Mouse (Mus musculus): ENCODE results near the gene Galnt9.

Gene Galnt9

DNA sequence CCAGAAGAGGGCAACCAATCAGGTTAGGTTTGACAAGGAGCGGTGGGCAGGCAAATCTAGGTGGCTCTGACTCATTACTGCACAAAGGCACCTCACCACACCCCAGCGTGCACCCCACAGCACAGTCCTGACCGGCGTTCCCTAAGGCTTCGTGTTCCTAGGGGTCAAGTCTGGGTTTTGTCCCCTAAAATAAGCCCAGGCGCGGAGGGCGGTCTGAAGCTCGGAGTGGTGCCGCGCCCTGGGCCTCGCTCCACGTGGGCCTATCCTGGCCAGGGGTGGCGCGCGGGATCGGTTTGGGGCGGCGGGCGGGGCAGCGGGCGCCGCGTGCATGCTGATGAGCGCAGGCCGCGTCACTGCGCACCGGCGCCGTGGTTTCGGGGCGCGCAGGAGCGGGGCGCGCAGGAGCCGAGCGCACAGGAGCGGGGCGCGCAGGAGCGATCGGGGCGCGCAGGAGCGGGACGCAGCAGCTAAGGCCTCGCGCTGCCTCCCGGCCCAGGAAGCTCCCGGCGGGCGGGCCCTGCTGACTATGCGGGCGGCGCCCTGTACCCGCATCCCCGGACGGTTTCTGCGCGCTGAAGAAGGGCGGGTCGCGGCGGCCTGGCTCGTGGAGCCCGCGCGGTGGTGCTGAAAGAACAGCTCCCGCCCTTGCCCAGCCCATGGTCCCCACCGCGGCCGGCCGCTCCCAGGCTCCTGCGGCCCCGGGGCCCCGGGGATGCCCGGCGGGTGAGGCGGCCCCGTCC is at the start of gene Galnt9:
TSS of gene Galnt9 (plus strand) at position 405 of the 740 bp plus-strand sequence.
- in situ Hi-C loops (cut with MboI): no loop called here

DNA sequence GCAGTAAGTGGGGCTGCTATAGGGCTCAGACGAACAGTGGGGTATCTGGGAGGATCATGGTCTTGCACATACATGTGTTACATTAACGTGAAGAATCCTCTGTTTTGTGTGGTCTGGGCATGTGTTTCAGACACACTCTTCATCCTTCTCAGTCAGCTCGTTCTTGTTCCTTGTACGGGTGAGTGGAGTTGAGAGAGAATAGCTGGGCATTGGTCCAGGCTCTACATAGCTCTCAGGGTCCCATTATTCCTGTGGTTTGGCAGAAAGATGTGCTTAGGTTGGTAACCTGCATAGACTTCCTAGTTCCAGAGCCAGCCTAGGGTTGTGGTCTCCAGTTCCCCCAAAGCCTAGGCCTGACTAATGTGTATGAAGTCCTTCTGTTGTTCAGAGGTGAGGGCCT is 49.8 kb upstream of the Galnt9 start:
- in situ Hi-C loops (cut with MboI): no loop called here

DNA sequence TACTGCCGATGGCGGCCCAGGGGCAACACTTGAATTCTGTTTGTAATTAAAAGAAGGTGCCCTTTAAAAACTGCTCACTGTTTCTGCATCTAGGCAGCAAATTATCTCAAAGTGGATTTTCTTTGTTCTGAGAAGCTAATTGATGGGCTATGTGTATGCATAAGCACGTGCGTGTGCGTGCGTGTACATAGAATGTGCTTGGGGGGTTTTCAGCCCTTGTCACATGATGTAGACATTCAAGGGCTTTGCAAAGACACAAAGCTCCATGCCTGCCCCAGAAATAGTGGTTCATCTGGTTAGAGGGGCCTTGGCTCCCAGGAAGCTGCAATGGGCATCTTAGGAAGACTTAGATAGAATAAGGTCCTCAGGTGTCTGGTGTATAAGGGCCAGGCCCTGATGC is 49.1 kb upstream of the Galnt9 start:
- in situ Hi-C loops (cut with MboI): no loop called here

DNA sequence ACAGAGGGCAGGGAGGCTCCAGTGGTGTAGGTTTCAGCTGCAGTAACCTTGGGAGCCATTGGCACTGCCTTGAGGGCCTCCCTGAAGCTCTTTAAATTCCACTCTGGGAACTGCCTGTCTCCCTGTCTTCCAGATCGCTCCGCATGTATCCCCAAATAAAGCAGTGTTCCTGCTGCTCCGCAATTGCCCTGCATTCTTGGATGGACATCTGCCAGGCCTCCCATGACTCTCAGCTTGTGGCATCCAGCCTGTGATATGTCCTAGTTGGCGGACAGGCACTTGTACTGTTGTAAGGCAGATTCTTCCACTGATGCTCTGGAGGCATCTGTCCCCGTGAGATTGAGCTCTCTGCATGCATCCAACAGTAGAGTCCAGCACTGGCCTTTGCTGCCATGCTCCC is 46.6 kb upstream of the Galnt9 start:
- in situ Hi-C loops (cut with MboI): no loop called here

DNA sequence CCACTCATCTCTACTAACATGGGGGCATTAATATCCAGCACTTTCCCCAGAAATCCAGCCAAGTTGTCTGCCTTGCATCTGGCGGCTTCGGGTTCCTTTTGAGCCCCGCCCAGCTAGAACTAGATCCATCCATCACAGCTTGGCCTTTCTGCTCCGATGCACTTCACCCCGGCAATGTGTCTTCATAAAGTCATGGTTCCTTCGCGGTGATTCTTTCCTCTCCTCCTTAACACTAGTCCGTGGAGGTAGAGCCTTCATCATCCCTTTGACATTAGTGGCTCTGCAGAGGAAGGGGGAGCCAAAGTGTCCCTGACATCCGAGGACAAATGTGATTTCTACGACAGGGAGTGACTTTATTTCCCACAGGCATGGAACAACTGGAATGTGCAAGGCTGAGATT is 46.1 kb upstream of the Galnt9 start:
- in situ Hi-C loops (cut with MboI): no loop called here

DNA sequence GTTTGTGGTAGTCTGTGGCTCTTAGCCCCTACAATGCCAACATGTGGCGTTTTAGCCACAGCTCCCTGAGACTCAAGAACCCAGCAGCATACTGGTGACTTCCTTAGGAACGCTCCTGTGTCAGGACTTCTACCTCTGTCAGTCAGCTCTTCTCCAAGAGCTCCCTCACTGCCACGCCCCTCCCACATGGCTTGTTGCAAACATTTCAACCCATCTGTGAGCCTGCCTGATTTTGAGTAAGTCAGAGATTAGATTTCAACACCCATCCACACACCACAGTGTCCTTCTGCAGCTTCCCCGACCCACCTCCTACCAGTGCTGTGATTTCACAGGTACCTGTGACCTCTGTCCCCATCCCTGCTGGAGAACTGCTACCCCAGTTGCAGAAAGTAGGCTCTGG is 43.9 kb upstream of the Galnt9 start:
- in situ Hi-C loops (cut with MboI): no loop called here

DNA sequence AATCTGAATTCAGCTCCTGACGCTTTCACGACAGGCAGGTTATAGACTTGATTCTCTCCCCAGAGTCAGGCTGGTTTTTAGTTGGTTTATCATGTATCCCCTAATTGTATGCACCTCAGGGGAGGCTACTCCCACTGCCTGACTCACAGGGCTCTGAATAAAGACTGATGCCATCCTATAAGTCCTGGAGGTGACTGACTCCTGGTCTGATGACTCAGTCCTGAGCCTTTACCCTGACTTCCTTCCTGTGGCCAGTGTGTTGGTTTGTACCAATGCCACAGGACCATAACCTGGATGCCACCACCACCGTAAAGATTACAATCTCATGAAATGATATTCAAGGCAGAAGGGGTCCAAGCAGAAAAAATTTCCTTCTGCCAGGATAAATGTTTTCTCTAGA is 40.8 kb upstream of the Galnt9 start:
- in situ Hi-C loops (cut with MboI): no loop called here

DNA sequence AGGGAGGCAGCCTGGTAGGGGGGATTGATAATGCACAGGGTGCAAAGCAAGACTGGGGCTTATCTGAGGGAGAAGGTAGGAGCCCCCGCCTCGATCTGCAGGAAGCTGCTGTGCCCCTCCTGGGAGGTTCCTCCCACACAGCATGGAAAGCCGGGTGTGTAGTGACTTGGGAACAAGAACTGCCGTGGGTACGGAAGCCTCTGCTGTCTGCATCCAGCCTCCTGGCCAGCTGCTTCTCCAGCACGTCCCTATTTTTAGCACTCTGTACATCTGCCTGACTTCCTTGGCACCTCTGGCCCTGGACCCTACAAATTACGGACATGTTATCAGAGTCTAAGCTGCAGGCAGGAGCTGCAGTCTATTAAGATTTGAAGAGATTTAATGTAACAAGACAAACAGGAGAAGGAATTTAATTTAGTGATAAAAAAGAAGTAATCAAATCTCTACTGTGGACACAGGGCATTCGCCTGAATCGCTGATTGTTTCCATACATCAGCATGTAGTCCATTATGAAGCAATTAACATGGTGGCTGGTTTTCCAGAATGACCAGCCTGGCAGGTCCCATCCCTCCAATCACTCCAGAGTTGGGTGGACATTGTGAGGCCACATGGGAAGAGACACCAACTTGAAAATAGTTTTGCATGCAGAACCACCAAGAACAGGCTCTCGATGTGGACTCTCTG is 38.4 kb upstream of the Galnt9 start:
- in situ Hi-C loops (cut with MboI): no loop called here

DNA sequence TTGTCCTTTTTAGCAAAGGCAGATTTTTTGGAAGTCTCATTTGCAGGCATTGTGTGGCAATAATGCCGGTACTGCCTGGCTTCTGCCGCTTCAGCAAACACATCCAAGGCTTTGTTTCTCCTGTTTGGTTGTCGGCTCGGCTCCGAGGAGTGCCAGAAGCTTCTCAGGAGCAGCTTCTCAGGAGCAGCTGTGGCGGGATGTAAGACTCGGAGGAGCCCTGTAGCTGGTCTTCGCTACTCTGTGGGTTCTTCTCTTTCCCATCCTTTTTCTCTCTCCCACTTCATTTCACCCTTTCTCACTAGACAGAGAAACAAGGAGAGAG is 37.9 kb upstream of the Galnt9 start:
- in situ Hi-C loops (cut with MboI): no loop called here

DNA sequence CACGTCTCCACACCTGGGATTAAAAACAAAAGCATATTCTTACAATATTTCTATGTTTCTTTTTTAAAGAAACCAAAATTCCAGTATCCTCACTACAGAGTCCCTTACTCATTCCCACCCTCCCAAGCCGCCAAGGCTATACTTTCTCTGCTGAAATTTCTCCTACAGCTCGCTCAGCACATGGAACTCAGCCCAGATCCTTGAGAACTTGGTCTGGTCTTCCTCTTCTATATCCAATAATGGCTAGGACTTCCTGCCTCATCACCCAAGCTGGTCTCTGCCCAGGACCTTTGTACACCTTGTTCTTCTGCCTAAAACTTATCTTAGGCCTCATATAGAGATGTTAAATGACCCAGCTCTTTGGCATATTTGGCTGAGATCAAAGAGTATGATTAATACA is 37.3 kb upstream of the Galnt9 start:
- in situ Hi-C loops (cut with MboI): no loop called here

DNA sequence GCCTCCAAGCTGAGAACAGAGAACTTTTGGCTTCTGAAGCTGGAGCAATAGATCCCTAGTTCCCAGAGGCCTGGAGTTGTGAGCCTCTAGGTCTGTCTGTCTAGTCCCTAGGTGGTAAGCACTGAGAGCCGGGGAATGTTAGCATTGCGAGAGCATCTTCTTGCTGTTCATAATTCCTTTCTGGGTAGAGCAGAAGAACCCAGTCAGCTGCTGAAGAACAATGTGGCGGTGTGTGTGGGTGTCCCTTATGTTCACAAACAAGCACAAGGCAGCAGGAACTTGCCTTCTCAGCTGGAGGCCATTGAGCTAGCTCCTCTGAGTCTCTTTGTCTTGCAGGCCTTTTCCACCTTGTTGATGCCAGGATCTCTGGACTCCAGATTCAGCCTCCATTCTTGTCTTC is 36.2 kb upstream of the Galnt9 start:
- in situ Hi-C loops (cut with MboI): no loop called here

DNA sequence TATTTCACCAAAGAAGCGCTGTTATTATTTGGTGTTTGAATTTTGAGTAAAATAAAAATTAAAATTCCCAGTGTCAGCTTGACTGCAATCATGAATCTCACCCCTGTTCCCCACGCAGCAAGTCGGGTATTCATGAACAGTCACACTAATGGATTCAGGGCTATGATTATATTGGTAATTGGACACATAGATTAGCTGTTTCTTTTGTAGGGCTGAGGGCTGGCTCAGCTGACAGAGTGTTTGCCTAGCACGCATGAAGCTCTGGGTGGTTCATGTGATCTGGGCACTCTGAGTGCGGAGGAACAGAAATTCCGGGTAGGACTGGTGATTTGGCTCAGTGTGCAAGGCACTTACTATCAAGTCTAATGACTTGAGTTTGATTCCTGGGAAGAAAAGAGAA is 33.8 kb upstream of the Galnt9 start:
- in situ Hi-C loops (cut with MboI): no loop called here

DNA sequence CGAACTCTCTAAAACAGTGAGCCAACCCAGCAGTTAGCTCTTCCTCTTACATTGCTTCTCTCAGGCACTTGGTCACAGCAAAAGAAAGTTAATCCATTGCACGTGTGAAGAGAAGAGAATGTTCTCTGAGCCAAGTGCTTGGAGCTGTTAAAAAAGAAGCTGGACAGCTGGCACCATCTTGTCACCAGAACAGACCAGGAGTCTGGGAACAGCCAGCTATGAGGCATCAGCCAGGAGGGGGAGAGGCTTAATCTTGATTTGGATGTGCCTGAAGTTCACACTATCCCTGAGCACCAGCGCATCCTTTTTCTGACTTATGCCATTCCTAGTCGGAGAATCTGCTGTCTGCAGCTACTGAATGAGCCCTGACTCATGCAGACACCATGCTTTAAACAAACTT is 30.4 kb upstream of the Galnt9 start:
- in situ Hi-C loops (cut with MboI): no loop called here

DNA sequence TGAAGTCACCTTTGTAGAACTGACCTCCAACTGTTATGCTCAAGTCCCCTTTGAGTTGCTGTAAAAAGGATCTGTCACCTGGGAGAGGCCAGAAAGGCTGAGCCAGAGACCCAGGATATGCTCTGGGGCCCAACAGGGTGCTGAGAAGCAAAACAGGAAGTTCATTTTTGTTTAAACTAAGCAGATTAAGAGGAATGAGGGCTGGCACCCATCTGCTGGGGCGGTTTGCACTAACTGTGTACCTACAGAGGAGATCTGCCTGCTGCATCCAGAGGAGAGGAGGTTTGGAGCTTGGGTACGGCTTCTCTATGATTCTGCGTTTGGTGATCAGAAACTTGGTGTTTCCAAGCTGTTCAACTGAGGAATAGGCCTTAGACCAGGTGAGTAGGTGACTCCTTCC is 29.5 kb upstream of the Galnt9 start:
- in situ Hi-C loops (cut with MboI): no loop called here

DNA sequence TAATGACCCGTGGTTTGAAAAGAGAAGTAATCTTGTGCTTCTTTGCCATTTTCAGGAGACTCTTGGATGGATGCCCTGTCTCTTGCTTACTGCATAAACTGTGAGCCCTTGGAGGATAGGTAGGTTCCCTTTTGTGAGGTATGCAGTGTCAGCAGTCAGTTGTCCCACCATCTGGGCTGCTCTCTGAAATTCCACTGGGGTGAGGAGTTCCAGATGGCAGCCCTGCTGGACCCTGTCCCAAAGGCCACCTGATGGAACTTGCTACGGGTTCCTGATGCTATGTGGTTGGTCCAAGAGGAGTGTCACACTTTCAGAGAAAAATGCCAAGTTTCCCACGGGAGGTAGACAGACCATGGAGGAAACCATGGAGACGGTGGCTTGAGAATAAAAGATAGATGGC is 27.8 kb upstream of the Galnt9 start:
- in situ Hi-C loops (cut with MboI): no loop called here

DNA sequence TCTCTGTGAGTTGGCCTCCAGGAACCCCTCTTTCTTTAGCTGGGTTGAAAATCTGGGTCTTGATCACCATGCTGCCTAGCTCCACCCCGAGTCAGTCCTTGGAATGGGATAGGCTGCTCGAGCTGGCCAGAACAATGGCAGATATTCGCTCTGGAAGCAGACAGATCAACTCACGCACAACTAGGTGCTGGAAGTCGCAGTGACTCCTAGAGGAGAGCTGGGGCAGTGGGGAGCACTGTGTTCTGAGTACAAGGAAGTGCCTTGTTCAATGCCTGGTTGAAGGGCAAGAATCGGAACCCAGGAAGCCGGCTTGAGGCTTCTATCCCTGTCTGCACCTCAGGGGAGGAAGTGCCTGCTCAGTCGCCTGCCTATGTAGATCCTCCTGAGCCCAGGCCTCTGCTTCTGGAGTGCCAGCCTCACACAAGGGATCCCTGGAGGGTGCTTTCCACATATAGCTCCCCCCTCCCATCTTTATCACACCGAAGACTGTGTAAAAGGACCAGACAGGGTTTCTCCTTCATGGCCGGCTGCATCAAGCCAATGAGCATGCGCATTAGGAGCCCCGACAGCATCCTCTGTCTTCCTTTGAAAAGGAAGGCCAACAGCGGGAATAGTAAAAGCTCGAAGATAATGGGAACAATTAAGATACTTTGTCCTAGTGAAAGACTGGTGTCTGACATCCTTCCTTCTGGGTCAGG is 25.9 kb upstream of the Galnt9 start:
- in situ Hi-C loops (cut with MboI): no loop called here

DNA sequence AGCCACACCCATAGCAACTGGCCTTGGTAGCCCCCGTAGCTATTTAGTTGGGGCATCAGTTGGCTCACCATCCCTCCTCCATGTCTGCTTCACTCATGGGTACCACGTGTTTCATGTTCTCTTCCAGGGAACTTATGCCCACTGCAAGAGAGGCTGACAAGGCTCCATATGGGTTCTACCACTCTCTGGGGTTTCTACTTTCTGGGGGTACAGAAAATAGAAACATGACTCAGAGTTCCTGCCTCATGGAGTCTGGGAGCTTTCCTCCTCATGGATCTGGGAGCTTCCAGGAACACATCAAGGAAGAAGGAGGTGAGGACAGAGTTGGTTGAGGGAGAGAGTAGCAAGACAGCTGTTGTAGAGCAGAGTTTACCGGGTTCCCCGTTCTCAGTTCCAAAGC is 23.2 kb upstream of the Galnt9 start:
- in situ Hi-C loops (cut with MboI): no loop called here

DNA sequence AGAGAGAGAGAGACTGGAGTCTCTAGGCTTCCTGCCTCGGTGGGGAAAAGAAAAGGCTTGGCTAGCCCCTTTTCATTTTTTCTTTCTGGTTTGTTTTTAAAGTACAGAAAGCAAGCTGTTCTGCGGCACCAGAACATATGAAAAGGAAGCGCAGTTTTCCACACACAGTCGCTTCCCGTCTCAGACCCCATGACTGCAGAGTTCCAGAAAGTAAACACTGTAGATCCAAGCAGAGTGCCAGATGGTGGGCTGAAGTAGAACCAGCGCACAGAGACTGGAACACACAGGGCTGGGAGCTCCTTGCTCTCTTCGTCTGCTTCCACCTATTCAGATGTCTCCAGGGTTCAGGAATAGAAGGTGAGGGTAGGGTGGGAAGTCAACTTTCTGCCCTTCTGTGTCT is 22.3 kb upstream of the Galnt9 start:
- in situ Hi-C loops (cut with MboI): no loop called here

DNA sequence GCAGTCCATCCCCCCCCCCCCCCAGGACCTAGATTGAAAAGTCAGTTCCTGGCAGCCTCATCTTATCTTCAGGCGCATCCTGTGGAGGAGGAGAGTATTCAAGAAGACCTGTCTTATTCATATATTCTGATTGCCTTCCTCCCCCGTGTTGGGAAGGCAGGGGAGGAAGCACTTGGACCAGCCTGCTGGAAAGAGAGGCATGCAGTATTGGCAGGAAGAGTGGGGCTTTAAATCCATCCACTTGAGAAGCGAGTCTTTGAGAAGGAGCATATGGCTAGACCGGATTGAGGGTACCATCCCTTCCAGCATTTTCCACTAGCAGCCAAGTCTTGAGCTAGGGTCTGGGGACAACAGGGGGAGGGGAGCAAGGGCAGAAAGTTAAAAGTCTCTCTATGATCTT is 20.9 kb upstream of the Galnt9 start:
- in situ Hi-C loops (cut with MboI): no loop called here

DNA sequence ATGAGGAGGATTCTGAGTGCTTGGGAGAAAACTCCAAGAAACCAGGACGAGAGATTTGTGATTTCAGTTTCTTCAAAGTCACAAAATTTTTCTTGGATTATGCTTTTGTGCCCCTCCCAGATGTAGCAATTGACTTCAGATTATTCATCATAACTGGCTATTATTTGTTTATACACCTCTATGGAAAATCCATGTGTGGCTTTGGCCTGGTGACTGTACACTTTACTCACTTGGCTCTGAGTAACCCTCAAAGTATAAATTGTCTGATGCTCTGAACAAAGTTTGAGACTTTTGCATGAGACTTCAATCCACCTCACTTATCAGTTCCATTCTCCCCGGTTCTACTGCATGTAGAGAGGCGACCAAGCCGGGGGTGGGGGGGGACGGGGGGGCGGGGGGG is 18.5 kb upstream of the Galnt9 start:
- in situ Hi-C loops (cut with MboI): no loop called here

DNA sequence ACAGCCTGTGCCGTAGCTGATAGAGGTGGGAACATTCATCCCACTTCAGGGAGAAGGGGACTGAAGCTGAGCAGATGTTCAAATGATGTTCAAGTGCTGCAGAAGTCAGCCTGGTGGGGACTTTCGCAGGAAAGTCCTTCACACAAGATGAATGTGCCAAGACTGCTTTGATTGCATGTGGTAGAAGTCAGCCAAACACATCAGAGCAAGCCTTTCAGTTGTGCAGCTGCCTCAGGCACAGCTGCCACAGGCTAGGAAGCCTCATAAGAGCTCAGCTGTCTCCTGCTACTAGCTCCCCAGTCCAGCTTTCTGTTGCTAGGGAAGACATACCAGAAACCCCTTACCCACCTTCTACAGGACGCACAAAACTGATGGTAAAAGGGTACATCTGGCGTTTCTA is 17.6 kb upstream of the Galnt9 start:
- in situ Hi-C loops (cut with MboI): no loop called here

DNA sequence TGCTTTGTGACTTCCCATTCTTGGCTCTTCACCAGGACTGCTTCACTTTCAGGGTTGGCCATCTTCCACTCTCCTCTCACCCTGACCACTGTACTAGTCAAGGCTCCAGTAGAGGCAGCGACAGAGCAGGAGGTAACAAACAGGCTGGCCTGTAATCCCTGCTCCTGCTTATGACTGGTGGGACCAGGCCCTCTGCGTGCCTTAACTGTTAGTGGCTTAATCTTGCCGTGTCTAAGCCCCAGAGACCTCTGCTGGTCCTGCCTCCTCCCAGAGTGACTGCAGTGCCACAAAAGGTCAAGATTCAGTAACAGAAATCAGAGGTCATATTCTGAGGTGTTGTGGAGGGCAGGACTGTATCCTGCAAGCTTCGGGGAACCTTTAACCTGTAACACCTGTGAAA is 13.1 kb upstream of the Galnt9 start:
- in situ Hi-C loops (cut with MboI): no loop called here

DNA sequence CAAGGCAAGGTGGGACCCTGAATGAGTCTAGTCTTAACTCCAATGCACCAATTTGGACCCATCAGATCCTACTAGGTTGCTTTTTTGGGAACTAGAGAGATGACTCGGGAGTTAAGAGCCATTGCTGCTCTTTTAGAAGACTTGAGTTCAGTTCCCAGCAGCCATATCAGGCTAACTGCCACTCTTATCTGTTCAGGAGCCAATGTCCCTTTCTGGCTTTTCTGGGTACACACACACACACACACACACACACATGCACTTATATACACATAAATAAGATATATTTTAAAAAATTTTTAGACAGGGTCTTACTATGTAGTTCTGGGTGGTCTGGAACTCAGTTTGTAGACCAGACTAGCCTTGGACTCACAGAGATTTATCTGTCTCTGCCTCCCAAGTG is 9.8 kb upstream of the Galnt9 start:
- in situ Hi-C loops (cut with MboI): no loop called here

DNA sequence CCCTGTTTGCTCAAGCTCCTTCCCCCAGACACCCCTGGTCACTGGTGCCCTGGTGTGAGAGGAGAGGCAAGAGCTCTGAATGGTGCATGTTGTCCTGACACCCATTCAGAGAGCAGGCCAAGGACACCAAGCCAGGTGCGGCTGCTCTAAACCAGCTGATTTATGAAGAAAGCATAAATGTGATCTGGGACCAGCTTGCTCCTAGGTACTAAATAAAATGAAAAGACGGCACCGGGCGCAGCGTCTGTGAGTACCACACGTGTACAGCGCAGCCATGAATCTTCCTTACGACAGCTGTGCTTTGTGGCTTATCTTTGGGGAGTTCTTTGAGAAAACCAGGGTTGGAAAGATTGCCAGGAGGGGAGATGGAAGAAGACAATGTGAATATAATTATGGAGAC is 8.2 kb upstream of the Galnt9 start:
- in situ Hi-C loops (cut with MboI): no loop called here
